Mouse (Mus musculus): Measurements from ENCODE around the gene Gm44965. TPM values are rescaled to one million over a fixed set of nuclear protein-coding genes. Genes with fewer than 3 reads are reported as not detected.

Gene Gm44965
- total RNA-seq (2023): 2.2 TPM in 1 of 2 replicates, not detected in the other

GRCm38 (mm10) chr6:48593158-48594042, at the start of gene Gm44965, which contains the start of gene Repin1:
Gm44965 (plus strand) TSS chr6:48593941.
Repin1 (plus strand) TSS chr6:48593883.

DNA sequence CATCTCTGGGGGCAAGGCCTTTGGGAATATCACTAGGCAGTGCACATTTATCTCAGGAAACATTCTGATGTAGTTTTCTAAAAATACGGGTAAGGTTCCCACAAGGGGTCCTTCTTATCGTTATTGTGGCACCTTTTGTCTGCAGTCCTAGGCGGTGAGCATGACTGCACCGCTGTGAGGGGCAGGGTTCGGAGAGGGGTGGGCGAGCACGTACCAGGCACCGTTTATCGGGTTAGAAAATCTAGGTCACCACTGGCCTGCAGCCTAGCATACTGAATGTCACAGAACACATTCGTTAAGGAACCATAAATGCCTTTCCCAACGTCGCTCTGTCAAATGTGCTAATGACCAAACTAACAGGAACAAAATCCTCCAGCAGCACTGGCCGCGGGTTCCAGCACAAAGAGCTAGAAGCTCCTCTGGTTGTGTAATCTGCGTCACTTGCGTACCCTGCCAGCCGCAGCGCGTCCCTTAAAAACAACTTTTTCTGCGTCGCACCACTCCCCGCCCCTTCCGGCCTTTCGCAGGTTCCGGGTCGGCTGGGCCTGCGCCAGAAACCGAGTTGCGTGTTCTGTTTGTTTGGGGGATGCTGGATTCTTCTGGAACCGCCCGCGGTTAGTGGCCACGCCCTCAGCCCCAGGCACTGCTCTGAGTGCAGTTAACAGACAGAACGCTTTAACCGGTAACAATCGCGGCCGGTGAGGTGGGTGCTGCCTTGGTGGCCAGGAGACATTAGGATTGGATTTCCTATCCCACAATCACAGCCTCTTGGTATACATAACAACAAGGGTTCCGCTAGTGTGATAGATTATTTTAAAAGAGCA, 39.2 kb upstream of the Gm44965 start, which contains the start of gene Lrrc61:
Gene Lrrc61, plus strand, starts transcription at position 517 of the 824 bp plus-strand sequence.

DNA sequence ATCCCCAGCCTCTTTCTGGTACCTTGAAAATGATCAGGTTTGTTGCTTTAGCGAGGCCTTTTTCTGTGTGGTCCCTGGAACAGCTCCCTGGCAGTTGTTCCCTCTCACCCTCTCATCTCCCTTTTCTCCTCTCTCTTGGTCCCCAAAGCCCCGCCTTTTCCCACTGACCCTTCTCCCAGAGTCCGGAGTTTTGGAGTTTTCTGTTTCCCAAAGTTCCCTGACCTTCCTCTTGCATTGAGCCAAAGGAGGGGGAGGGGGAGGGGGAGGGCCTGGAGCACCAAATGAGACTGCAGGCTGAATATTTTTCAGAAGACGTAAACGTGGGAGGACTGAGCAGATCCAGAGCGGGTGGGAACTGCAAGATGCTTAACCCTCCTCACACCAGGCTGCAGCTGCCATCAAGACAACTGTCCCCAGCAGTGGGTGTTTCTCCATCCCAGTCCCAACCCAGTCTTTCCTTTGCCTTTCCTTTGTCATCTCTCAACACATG, 21.1 kb upstream of the Gm44965 start, which contains the start of gene Rarres2:
Gene Rarres2, minus strand, starts transcription at position 218 of the 490 bp plus-strand sequence.

DNA sequence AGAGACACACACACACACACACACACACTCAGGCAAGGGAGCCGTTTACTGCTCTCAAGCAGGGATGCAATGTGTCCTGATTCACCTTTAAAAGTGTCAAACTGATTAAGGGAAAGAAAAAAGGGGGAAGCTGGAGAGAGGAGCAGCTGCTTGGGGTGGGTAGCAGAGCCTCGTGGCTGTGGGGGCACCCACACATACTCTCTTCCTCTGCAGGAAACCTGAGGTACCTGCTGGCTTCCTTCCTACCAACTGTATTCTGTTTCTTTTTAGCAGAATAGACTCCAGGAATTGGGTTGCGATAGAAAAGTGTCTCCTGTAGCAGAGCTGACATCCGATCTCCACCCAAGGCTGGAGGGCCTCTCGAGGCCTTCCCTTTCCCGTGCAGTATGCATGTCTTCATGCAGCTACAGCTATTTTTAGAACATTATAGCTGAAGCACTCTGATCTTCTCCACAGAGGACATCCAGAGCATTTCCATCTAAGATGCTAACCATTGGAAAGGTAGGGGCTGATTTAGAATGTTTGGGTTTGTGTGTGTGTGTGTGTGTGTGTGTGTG, 4.5 kb upstream of the Gm44965 start, which contains the start of gene Gm45021:
Gene Gm45021, plus strand, starts transcription at position 417 of the 557 bp plus-strand sequence.

GRCm38 (mm10) chr6:48601271-48602079, 7.7 kb downstream of the Gm44965 start, which contains the start of gene Zfp775:
Zfp775 (plus strand) TSS chr6:48602063.

DNA sequence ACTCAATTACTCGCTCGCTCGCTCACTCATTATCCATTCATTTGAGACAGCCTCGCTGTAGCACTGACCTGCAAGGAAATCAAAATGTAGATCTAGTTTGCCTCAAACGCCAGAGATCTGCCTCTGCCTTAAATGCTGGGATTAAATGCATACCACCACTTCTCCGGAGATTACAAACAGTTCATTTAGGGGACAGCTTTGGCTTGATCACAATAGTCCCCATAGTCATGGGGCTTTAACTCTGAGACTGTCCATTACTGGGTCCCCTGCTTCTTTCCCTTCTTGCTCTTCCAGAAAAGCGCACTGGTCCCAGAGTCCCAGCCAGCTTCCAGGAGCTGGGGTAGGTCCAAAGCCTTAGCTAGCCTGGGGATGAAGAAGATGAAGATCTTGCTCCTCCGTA, 32.7 kb downstream of the Gm44965 start, which contains the start of gene AI854703:
Gene AI854703, plus strand, starts transcription at position 301 of the 400 bp plus-strand sequence.

GRCm38 (mm10) chr6:48646995-48647394, 53.3 kb downstream of the Gm44965 start, which contains the start of gene Gimap8:
Gimap8 (plus strand) TSS chr6:48647234.

Other genes with a start within 250 kb of the Gm44965 start
- 0.45 and 0.82 TPM in 2 replicates for gene Krba1, start 198.4 kb upstream of the Gm44965 start, total RNA-seq (2023)
- gene Zfp467, start 148.1 kb upstream of the Gm44965 start, total RNA-seq (2023): 8.6 and 11.1 TPM in 2 replicates
- gene Sspo, start 145.7 kb upstream of the Gm44965 start, total RNA-seq (2023): 0.16 TPM in 1 of 2 replicates, not detected in the other
- gene Atp6v0e2, start 56.3 kb upstream of the Gm44965 start, total RNA-seq (2023): 0.45 TPM in 1 of 2 replicates, not detected in the other
- 22.5 and 23.0 TPM in 2 replicates for gene Lrrc61, start 39.1 kb upstream of the Gm44965 start, total RNA-seq (2023)
- not detected in 2 replicates for gene Rarres2, start 21.2 kb upstream of the Gm44965 start, total RNA-seq (2023)
- not detected in 2 replicates for gene Gm45021, start 4.3 kb upstream of the Gm44965 start, total RNA-seq (2023)
- 2.2 and 2.9 TPM in 2 replicates for gene Repin1, start 58 bp upstream of the Gm44965 start, total RNA-seq (2023)
- 0.32 and 0.57 TPM in 2 replicates for gene Zfp775, start 8.1 kb downstream of the Gm44965 start, total RNA-seq (2023)
- gene AI854703, start 32.8 kb downstream of the Gm44965 start, total RNA-seq (2023): not detected in 2 replicates
- 0.11 and 0.38 TPM in 2 replicates for gene Gimap8, start 53.3 kb downstream of the Gm44965 start, total RNA-seq (2023)
- gene Gimap9, start 82.2 kb downstream of the Gm44965 start, total RNA-seq (2023): 2.1 and 3.1 TPM in 2 replicates
- gene Gimap4, start 90.6 kb downstream of the Gm44965 start, total RNA-seq (2023): 0.29 TPM in 1 of 2 replicates, not detected in the other
- 3.2 and 3.3 TPM in 2 replicates for gene Gimap6, start 114.3 kb downstream of the Gm44965 start, total RNA-seq (2023)
- gene Gm28053, start 124.7 kb downstream of the Gm44965 start, total RNA-seq (2023): not detected in 2 replicates
- not detected in 2 replicates for gene Gimap7, start 124.7 kb downstream of the Gm44965 start, total RNA-seq (2023)
- gene Gimap1, start 145.1 kb downstream of the Gm44965 start, total RNA-seq (2023): 0.32 TPM in 1 of 2 replicates, not detected in the other
- gene Gimap5, start 152.3 kb downstream of the Gm44965 start, total RNA-seq (2023): 0.57 TPM in 1 of 2 replicates, not detected in the other
- 0.20 and 0.22 TPM in 2 replicates for gene Gimap3, start 176.9 kb downstream of the Gm44965 start, total RNA-seq (2023)
- 6.0 and 6.9 TPM in 2 replicates for gene Tmem176a, start 247.0 kb downstream of the Gm44965 start, total RNA-seq (2023)
- 11.2 and 12.8 TPM in 2 replicates for gene Tmem176b, start 247.6 kb downstream of the Gm44965 start, total RNA-seq (2023)